Mouse (Mus musculus): ENCODE results near the gene Csrnp1. TPM values are rescaled to one million over a fixed set of nuclear protein-coding genes. Genes with fewer than 3 reads are reported as not detected.

Gene Csrnp1
- total and polyA plus RNA-seq, 3 experiments = 17.3 to 44.1 (median 26.5) TPM

- Histone ChIP-seq H3K4me1 (ENCODE audit: insufficient read depth, low read depth, low read length) (peaks cover 38% of the 10 kb centered on the region), H3K36me3 (replicated peaks) (no peaks in the 10 kb centered on the region), H3K4me3 (ENCODE audit: low read depth, low read length) (no peak overlapping the region), H3K9me3 (replicated peaks) (no peaks in the 10 kb centered on the region), H3K27me3 (ENCODE audit: insufficient read depth, low read length) (peaks cover 20% of the 10 kb centered on the region)
- ATAC-seq (ENCODE audit: extremely low read depth, insufficient number of reproducible peaks, low FRiP score, poor library complexity, severe bottlenecking) = no peak
- DNase-seq (ENCODE audit: low spot score) = no peak
- TF ChIP-seq POLR2AphosphoS5 (IDR thresholded peaks at IDR 0.05; ENCODE audit: insufficient replicate concordance, low read depth, low read length) (no peak), GATA2 (IDR thresholded peaks at IDR 0.05; ENCODE audit: borderline replicate concordance, low read depth, low read length) (no peak), GATA1 (IDR thresholded peaks at IDR 0.05; ENCODE audit: borderline replicate concordance, low read length) (no peak), CTCF (IDR thresholded peaks at IDR 0.05; ENCODE audit: low read depth, low read length) (no peak), TAL1 (conservative IDR thresholded peaks at IDR 0.05; ENCODE audit: low read depth, low read length) (no peak)
Observed at GRCm38 (mm10) chr9:119999636-120000035, 15.2 kb upstream of the Csrnp1 start.

DNA sequence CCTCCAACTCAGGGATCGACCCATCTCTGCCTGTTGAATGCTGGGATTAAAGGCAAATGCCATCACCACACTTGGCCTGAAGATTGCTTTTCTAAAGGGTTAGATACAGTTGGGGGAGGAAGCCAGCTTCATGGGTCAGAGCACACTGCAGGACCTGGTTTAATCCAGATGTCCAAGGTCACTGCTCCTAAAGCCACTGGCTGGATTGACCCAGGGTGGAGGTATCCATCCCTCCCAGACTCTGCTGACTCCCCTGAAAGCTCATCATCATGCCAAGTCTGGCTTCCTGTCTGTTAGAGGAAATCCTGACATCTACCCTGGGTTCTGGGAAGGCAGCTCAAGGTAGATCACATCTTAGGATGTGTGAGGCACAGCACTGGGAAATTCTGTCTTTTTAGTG is 14.3 kb upstream of the Csrnp1 start:
- DNase-seq (ENCODE audit: low spot score) = no peak
- TF ChIP-seq TAL1 (conservative IDR thresholded peaks at IDR 0.05; ENCODE audit: low read depth, low read length) (no peak), CTCF (IDR thresholded peaks at IDR 0.05; ENCODE audit: low read depth, low read length) (no peak)
- H3K4me1 ChIP-seq (ENCODE audit: insufficient read depth, low read depth, low read length) = peaks cover 47% of the 10 kb centered on the region
- no peaks in the 10 kb centered on the region for H3K36me3 ChIP-seq (replicated peaks)
- H3K9me3 ChIP-seq (replicated peaks) = no peaks in the 10 kb centered on the region
- no peak overlapping the region for H3K4me3 ChIP-seq (ENCODE audit: low read depth, low read length)
- peaks cover 16% of the 10 kb centered on the region for H3K27me3 ChIP-seq (ENCODE audit: insufficient read depth, low read length)
- no peak for ATAC-seq (ENCODE audit: extremely low read depth, insufficient number of reproducible peaks, low FRiP score, poor library complexity, severe bottlenecking)

DNA sequence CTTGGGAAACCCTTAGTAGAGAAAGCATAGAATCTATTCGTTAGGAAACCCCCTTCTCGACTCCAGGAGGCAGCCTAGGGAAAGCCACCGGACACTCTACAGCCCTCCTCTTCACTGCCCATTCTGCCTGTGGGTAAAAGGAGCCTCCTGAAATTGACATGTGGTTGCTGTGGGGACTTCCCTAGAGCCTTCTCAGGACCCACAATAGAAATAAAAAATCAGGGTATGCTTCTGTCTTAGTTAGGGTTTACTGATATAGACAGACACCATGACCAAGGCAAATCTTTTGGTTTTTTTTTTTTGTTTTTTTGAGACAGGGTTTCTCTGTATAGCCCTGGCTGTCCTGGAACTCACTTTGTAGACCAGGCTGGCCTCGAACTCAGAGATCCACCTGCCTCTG is 11.6 kb upstream of the Csrnp1 start:
- Histone ChIP-seq H3K36me3 (replicated peaks) (no peaks in the 10 kb centered on the region), H3K4me3 (ENCODE audit: low read depth, low read length) (no peak overlapping the region), H3K4me1 (ENCODE audit: insufficient read depth, low read depth, low read length) (peaks cover 36% of the 10 kb centered on the region), H3K9me3 (replicated peaks) (no peaks in the 10 kb centered on the region), H3K27me3 (ENCODE audit: insufficient read depth, low read length) (peaks cover 26% of the 10 kb centered on the region)
- ATAC-seq (ENCODE audit: extremely low read depth, insufficient number of reproducible peaks, low FRiP score, poor library complexity, severe bottlenecking) = no peak
- no peak for DNase-seq (ENCODE audit: low spot score)
- TF ChIP-seq GATA2 (IDR thresholded peaks at IDR 0.05; ENCODE audit: borderline replicate concordance, low read depth, low read length) (no peak), POLR2AphosphoS5 (IDR thresholded peaks at IDR 0.05; ENCODE audit: insufficient replicate concordance, low read depth, low read length) (no peak), CTCF (IDR thresholded peaks at IDR 0.05; ENCODE audit: low read depth, low read length) (no peak), GATA1 (IDR thresholded peaks at IDR 0.05; ENCODE audit: borderline replicate concordance, low read length) (no peak), TAL1 (conservative IDR thresholded peaks at IDR 0.05; ENCODE audit: low read depth, low read length) (no peak)

DNA sequence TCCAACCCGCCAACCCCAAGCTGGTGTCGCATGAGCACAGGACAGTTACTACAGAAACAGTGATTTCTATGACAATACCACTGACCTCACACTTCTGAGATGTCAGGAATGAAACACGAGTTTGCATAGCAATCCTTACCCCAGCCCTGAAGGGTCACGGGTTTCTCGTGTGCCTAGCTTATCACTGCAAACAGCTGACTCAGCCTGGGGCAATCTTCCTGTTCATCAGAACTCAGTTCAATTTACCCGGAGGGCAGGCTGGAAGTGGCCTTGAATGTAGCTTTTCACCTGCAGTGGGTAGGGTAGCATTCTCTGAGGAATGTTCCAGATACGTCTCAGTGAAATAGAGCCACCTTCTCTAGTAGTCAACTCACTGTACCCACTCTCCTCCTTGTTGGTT is 9.7 kb upstream of the Csrnp1 start:
- ATAC-seq (ENCODE audit: extremely low read depth, insufficient number of reproducible peaks, low FRiP score, poor library complexity, severe bottlenecking) = peak; percentile 87
- H3K4me1 ChIP-seq (ENCODE audit: insufficient read depth, low read depth, low read length) = peaks cover 21% of the 10 kb centered on the region

GRCm38 (mm10) chr9:119993092-119993844 is 8.8 kb upstream of the Csrnp1 start:
- DNase-seq (ENCODE audit: low spot score) (no peak), ATAC-seq (ENCODE audit: extremely low read depth, insufficient number of reproducible peaks, low FRiP score, poor library complexity, severe bottlenecking) (peak; percentile 24; the same call in 1 of the 2 replicates)

More for the DNA sequence above, 9.7 kb upstream of the Csrnp1 start:
- Histone ChIP-seq H3K36me3 (replicated peaks) (no peaks in the 10 kb centered on the region), H3K4me3 (ENCODE audit: low read depth, low read length) (no peak overlapping the region), H3K27me3 (ENCODE audit: insufficient read depth, low read length) (peaks cover 15% of the 10 kb centered on the region), H3K9me3 (replicated peaks) (no peaks in the 10 kb centered on the region)
- TF ChIP-seq POLR2AphosphoS5 (IDR thresholded peaks at IDR 0.05; ENCODE audit: insufficient replicate concordance, low read depth, low read length) = no peak
- no peak for TF ChIP-seq GATA2 (IDR thresholded peaks at IDR 0.05; ENCODE audit: borderline replicate concordance, low read depth, low read length)
- no peak for TF ChIP-seq TAL1 (conservative IDR thresholded peaks at IDR 0.05; ENCODE audit: low read depth, low read length)
- TF ChIP-seq GATA1 (IDR thresholded peaks at IDR 0.05; ENCODE audit: borderline replicate concordance, low read length) = no peak
- no peak for TF ChIP-seq CTCF (IDR thresholded peaks at IDR 0.05; ENCODE audit: low read depth, low read length)
- DNase-seq (ENCODE audit: low spot score) = no peak

GRCm38 (mm10) chr9:119991310-119991709 is 6.9 kb upstream of the Csrnp1 start:
- DNase-seq (ENCODE audit: low spot score) (no peak), ATAC-seq (ENCODE audit: extremely low read depth, insufficient number of reproducible peaks, low FRiP score, poor library complexity, severe bottlenecking) (no peak)
- H3K9me3 ChIP-seq (replicated peaks) = no peaks in the 10 kb centered on the region
- TF ChIP-seq GATA2 (IDR thresholded peaks at IDR 0.05; ENCODE audit: borderline replicate concordance, low read depth, low read length) (no peak), TAL1 (conservative IDR thresholded peaks at IDR 0.05; ENCODE audit: low read depth, low read length) (no peak), GATA1 (IDR thresholded peaks at IDR 0.05; ENCODE audit: borderline replicate concordance, low read length) (no peak), POLR2AphosphoS5 (IDR thresholded peaks at IDR 0.05; ENCODE audit: insufficient replicate concordance, low read depth, low read length) (no peak), CTCF (IDR thresholded peaks at IDR 0.05; ENCODE audit: low read depth, low read length) (no peak)
- H3K4me3 ChIP-seq (ENCODE audit: low read depth, low read length) = no peak overlapping the region
- H3K4me1 ChIP-seq (ENCODE audit: insufficient read depth, low read depth, low read length) = peaks cover 24% of the 10 kb centered on the region
- peaks cover 17% of the 10 kb centered on the region for H3K27me3 ChIP-seq (ENCODE audit: insufficient read depth, low read length)
- H3K36me3 ChIP-seq (replicated peaks) = no peaks in the 10 kb centered on the region

More at GRCm38 (mm10) chr9:119993092-119993844, 8.8 kb upstream of the Csrnp1 start:
- Histone ChIP-seq H3K4me1 (ENCODE audit: insufficient read depth, low read depth, low read length) (peaks cover 22% of the 10 kb centered on the region), H3K9me3 (replicated peaks) (no peaks in the 10 kb centered on the region), H3K4me3 (ENCODE audit: low read depth, low read length) (no peak overlapping the region), H3K36me3 (replicated peaks) (no peaks in the 10 kb centered on the region), H3K27me3 (ENCODE audit: insufficient read depth, low read length) (peaks cover 12% of the 10 kb centered on the region)
- no peak for TF ChIP-seq GATA2 (IDR thresholded peaks at IDR 0.05; ENCODE audit: borderline replicate concordance, low read depth, low read length)
- no peak for TF ChIP-seq CTCF (IDR thresholded peaks at IDR 0.05; ENCODE audit: low read depth, low read length)
- no peak for TF ChIP-seq GATA1 (IDR thresholded peaks at IDR 0.05; ENCODE audit: borderline replicate concordance, low read length)
- no peak for TF ChIP-seq POLR2AphosphoS5 (IDR thresholded peaks at IDR 0.05; ENCODE audit: insufficient replicate concordance, low read depth, low read length)
- no peak for TF ChIP-seq TAL1 (conservative IDR thresholded peaks at IDR 0.05; ENCODE audit: low read depth, low read length)
